Mouse (Mus musculus) left cerebral cortex, postnatal 10 days (tissue): ENCODE measurements at regions not wholly inside any gene's neighbourhood (a gene's known extent, or its start where the extent isn't known, plus 50 kb on each side); places are given as distances from the start of the nearest gene placed in this dataset.

Experiments
- DNase-seq, 2 experiments: peaks; one replicate each; pipeline ENCODE4 v3.0.0; 2021 to 2022; ENCODE audit warnings: low spot score in 2 of 2, mixed read lengths in 1 of 2; ENCODE audit errors: extremely low spot score in 1 of 2
- intact Hi-C: fragments of 180-260 bp; cut with DNase I; formaldehyde crosslinking; loops from one replicate; pipeline ENCODE4 v1.15.1; 2025

DNA sequence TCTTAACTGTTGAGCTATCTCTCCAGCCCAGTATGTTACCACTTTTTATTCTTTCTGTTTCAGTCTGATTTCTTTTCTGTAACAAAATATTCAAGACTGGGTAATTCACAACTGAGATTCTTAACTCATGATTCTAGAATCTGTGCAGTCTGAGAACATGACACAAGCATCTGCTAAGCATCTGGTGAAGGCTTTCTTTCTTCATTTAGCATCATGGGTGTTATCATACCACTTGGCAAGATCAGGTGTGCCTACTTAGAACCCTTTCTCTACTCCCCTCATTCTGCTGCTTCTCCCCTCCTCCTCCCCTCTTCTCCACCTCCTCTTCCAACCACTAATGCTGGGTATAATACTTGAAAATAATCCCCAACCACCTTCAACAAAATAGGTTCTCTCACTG is 62.1 kb upstream of the Pfn2 start:
- DNase-seq, result no peak
- intact Hi-C loops, result loop anchor here (5.0 kb wide), 1 partner anchor 63 kb away; the partner anchor contains the start of gene Pfn2

DNA sequence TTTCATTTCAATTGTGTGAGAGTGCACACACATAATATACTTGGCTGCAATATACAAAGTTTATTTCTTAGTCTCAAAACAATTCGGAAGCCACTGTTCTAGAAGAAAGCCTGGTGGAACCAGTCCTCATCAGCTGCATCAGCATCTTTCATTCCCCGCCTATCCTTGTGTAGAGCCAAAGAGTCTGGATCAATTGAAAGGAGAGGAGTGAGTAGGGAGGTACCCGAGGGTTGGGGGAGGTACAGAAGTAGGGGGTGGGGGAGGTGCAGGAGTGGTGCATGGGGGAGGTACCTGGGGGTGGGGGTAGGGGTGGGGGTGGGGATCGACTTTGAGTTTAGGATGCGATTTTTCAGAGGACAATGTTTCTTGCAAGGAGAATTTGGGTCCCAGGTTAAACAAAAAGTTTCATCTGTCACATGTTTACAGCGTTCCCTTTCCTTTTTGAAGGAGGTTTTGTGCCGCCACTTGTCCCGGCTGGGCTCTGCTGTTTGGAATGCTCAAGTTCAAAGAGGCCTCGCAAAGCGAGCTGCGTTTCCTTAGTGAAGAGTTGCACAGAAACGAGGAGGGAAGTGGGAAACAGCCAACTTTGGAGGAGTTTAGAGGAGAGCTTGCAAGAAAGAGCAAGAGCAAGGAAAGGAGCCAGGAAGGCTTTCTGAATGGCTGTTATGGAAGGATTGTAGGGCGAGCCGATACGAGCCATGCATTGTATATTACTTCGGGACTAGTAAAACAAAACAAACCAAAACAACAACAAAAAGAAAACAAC is 64.1 kb upstream of the Pfn2 start:
- DNase-seq, result peak; percentile 46 to 67
- intact Hi-C loops, result loop anchor here (5.0 kb wide), 1 partner anchor 65 kb away; the partner anchor contains the start of gene Pfn2

DNA sequence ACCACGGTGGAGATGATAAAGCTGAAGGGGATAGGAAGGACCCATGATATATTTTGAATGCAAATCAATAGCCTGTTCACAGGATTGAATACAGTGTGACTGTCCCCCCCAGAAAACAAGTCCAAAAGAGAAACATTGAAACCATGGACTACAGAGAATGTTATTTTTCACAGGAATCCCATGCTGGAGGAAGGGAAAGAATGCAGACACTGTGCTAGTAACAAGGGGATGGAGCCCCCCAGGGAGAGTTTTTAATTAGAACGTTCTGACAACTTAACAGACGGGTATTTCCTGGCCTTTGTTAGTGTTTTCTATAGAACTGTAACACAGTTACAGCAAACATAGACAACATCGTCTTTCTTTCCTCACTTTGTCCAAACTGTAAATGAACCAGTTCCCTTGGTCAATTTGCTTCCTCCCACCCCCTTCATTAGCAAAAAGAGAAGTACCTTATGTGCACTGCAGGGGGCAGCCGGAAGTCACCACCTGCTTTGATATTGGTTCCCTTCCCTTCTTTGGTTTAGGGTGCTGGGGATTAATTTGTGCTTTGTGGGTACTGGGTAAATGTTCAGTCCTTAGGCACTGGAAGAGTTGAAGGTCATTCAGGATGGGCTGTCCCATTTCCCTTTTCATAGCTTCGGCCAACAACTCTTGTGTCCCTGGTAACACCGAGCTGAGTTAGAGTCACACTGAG is 64.9 kb upstream of the Pfn2 start:
- intact Hi-C loops, result loop anchor here (5.0 kb wide), 1 partner anchor 65 kb away; the partner anchor contains the start of gene Pfn2

DNA sequence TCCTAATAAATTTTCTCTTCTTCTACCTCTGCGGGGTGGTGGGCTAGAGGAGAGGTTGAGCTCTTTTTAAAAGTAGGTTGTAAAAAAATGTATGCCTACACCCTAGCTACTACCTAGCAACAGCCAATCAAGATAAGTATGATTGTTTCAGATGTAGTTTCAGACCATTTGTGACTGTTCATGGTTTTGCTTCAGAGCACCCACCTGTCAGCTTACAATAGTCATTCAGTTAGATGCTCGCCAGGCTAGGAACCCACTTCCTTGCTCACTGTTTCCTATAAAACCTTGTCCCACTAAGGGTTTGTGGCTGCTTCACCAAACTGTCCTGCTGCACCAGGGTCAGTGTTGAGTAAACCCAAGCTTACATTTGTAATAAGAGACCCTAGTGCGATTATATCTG is 66.8 kb upstream of the Pfn2 start:
- DNase-seq, result no peak
- intact Hi-C loops, result loop anchor here (5.0 kb wide), 1 partner anchor 67 kb away; the partner anchor contains the start of gene Pfn2

More for the DNA sequence above, 64.9 kb upstream of the Pfn2 start:
- no peak for DNase-seq

DNA sequence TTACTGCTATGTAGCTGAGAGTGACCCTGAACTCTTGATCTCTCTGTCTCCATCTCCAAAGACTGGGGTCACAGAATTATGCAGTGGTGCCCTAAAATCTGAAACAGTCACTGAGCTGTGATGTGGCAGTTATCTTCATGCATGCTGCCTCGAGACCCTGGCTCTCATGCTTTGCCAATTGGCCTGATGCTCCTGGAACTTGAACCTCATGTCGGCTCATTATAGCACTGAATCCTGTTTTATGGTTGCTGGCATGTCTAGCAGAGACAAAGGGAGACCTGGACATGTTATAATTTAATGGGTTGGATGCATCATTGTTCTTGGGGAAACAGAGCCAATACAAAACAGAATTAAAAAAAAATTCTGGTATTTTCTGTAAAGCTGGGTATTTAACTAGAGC is 71.0 kb upstream of the Pfn2 start:
- no peak for DNase-seq
- intact Hi-C loops, result no loop called here

DNA sequence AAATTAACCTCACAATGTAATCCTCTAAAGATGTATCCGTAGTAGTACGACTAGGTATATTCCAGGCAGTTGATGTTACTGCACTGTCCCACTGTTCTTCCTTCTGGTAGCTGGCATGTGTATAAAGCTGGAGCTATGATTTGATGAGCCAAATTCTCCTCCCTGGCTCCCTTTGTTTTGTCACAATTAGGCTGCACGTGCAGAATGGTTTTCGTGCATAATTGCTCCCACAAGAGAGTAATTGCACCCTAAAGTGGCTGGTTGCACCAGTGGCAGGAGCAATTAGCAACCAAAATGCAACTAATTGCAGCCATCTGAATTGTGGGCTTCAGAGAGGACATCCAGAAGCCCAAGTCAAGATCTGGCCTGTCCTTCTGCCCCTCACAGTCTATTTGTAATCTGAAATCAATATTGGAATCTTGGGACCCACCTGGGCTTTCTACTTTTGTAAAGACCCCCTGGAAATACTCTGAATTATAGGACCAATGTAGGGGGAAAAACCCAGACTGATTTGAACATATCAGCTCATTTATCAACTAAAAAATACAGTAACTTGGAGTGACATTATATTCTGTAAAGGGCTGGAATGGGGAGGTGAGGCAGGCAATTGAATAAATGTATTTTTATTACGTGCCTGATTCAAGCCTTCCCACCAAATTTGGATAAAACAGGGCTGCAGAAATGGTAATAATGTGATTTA is 71.7 kb upstream of the Pfn2 start:
- intact Hi-C loops, result no loop called here
- peak in 1 of 2 experiments; percentile 9 for DNase-seq

DNA sequence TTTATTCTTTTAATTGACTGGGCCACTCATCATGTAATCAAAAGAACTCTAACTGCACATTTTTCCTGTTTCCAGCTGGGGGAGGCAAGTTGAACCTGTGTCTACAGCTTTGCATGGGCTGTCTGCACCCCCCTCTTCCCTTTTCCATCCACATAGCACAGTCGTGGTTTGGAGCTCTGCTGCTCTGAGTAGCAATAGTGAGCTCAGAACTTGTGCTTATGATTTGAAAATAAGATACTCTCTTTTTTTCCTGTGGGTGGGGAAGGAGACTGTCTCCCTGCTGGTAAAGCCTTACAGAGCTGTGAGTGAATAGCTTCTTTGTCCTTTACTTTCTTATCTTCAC is 72.2 kb upstream of the Pfn2 start:
- no peak for DNase-seq
- intact Hi-C loops, result no loop called here

DNA sequence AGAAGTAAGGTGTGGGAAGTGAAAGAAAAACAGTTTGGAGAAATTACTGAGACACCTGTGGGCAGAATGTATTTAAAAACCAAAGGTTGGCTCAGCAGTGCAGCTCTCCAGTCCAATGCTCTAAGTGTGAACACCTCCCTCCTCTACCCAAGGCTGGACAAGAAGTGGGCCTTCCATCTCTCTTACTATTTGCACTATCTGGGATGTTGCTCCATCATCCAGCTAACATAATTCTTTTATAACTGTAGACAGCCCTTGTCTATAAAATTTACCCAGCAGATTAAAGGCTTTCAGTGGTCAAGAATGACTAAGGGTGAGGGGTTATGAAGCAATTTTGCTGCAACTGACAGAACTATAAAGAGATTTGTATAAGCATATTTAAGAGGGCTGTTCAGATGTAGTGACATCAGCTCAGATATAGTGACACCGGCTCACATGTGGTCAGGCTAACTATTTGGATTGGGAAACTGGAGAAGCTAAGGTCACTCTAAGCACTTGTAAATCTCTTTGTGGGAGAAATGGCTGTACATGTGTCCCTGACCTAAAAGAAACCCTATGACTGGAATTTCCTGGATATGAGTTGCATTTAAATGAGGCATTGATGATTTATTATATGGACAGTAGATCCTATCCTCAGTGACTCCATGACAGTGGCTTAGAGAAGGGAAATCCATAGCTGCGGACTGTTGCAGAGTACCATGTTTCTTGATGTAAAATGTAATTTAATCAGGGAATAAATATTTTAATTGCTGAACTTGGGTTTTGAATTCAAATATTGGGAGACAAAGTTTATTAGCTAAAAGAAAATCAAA is 73.4 kb upstream of the Pfn2 start:
- no peak for DNase-seq
- intact Hi-C loops, result no loop called here

DNA sequence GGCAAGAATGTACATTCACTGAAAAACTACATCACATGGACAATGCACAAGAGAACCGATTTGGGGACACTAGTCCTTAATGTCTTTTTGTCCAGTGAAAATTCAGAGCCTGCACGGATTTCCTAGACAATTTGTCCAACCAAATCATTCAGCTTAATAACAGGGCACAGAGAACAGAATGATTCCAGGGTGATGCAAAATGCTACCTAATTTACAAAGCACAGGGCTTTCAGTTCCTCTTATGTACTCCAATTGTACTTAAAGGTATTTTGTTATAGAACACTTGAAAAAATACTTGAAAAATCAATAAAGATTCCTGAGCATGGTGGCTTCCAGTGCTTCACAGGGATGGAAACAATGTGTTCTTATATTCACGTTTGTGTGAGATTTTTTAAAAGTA is 75.2 kb upstream of the Pfn2 start:
- intact Hi-C loops, result no loop called here
- DNase-seq, result no peak

DNA sequence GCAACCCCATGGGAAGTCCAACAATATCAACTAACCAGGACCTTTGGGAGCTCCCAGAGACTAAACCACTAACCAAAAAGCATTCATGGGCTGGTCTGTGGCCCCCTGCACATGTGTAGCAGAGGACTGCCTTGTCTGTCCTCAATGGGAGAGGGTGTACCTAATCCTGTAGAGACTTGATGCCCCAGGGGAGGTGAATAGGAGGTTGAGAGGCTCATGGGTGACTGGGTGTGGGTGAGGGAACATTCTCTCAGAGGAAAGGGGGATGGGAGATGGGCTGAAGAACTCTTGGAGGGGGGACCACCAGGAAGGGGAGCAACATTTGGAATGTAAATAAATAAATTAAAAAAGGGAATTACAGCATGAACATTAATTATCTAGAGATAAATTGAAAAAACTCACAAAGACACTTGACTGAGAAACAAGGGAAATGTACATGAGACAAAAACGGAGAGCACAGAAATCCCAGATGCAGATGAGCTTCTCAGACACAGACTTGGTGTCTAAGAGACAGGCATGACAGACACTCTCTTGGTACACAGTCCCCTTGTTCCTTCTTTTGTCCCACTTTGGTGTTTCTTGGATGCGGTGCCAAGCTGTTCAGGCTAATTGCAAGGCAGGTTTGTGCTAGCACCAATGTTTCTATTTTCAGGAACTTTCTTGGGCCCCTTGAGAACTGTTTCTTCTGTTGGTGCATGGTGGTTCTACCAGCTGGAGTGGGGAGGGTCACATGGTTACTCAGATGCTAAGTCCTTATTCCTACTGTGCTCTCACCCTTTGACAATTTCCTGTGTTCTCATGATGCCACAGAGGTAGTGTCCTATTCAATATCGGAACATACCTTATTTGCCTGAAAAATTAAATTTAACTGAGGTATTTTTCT is 85.0 kb upstream of the Pfn2 start:
- DNase-seq, result no peak
- intact Hi-C loops, result no loop called here

DNA sequence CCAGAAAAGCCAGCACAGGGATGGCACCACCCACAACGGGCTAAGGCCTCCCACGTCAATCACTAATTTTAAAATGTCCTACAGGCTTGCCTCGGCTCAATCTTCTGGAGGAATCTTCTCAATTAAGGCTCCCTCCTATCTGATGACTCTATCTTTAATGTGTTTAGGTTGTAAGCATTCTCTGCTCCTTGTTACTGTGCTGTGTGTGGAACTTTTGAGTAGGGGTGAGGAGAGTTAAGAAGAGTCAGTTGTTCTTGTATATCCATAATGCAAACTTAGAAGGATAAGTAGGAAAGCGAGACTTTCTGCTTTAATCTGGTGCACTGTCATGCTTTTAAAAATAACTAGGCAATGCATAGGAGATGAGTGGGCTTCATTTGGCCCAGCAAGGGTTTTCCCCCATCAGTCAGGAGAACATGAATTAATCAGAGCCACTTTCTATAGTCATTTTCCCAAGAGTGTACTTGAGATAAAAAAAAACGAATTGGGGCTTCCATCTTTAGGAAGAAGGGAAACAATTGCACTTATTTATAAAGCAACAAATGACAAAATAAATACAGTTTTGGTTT is 87.2 kb upstream of the Pfn2 start:
- intact Hi-C loops, result no loop called here
- DNase-seq, result no peak

DNA sequence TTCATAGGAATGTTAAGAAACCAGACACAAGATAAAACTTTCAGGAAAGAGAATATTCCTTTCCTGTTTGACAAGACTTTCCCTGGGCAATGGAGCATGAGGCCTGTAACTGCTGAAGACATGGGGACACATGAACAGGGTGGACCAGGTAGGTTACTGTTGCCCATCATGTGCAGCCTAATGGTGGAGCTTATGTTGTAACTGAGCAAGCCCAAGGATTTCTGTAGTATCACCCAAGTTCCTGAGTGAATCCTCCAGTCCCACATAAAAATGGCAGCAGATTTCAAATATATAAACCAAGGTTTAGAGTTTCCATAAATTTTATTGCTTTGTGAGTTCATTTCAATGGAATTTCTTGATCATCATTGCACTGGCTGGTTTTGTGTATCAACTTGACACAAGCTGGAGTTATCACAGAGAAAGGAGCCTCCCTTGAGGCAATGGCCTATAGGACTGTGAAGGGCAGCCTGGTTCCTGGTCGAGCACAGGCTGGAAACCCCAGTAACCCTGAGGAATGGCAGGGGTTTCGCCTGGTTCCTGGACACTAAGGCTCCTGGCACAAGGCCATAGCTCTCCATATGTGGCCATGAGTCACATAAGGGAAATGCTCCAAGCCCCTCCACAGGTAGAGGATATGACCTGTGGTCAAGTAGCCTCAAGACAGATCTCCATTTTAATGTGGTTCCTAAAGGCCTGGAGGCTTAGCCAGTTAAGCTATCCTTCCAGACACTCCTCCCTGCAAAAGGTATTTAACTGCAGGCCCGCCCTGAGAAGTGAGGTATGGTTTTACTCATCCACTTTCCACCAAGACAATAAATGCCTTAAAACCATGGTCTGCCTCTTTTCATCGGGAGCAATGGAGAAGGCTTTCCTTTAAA is 92.9 kb upstream of the Pfn2 start:
- DNase-seq, result no peak
- intact Hi-C loops, result no loop called here

DNA sequence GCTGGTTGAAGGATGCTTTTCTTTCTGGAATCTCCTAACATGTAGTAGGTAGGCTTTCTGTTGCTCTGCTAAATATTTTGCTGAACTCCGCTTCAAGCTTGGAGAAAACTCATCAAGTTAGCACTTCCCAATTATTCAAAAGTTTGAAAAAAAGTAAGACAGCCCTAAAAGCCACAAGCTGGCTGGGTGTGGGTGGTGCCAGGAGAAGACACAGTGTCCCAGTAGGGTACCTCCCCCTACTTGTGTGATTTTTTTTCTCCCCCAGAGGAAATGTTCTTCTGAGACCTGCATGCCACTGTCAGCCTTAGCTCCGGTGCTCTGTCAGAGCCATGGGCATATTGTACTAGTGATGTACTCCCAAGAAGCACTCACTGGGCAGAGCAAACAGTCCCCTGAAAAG is 96.8 kb upstream of the Pfn2 start:
- no peak for DNase-seq
- intact Hi-C loops, result no loop called here

DNA sequence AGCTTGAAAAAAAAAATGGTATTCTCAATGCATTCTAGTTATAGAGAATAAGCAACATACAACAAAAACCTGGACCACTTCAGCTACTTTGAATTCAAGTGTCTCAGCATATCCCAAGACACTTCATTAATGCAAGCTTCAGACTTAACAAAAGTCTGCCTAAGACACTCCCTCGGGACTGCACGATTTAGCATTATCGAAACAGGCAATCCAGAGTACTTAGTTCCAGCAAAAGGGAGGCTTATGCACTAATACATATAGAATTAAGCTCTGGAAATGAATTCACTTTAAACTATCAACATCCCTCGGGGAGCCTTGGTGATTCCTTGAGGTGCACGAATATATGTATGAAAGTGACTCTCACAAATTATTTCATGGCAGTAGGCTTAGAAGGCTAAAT is 97.9 kb upstream of the Pfn2 start:
- intact Hi-C loops, result no loop called here
- DNase-seq, result no peak

DNA sequence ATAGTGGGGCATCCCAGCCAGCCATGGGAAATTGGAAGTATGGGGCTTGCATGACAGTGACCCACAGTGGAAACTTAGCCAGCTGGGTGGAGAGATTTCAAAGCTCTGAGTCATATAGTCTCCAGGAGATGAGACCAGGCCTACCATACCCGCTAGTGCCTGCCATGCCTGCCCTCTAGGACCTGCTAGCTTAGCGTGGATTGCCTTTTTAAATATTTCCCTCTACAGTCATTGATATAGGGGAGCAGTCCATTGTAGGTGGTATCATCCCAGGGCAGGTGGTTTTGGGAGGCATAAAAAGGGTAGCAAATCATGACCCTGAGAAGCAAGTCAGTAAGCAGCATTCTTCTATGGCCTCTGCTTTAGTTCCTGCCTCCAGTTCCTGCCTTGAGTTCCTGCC is 99.5 kb upstream of the Pfn2 start:
- no peak for DNase-seq
- intact Hi-C loops, result no loop called here

DNA sequence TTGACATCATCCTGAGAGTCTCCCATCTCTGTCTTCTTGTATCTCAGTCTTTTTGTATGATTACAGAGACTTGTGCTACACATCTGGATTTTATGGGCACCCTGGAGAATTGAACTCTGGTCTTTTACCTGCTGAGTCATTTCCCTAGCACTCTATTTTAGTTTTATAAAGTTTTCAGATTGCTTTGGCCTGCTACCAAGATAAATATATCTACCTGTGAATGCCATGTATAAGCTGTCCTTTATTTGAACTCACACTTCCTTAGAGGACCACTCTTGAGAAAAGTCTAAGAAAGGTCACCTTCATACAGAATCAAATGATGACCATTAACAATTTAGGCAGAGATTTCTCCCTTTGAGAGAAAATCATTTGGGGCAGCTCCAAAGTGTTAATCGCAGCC is 100.8 kb upstream of the Pfn2 start:
- intact Hi-C loops, result no loop called here
- no peak for DNase-seq
